Mouse (Mus musculus) liver (tissue): ENCODE results near the gene Ubxn11.
"Not testable (repeated sequence)": the region's sequence is repeated elsewhere in the genome, so short reads cannot be mapped to it uniquely, and the experiment has no call there.

Experiments used
- DNase-seq: peaks from one replicate; pipeline ENCODE4 v3.0.0-alpha.2; 2020; ENCODE audit warnings: mixed read lengths

Gene Ubxn11

GRCm38 (mm10) chr4:134119644-134120043 lies 17.3 kb downstream of the Ubxn11 start:
- DNase-seq = peak; percentile 67

DNA sequence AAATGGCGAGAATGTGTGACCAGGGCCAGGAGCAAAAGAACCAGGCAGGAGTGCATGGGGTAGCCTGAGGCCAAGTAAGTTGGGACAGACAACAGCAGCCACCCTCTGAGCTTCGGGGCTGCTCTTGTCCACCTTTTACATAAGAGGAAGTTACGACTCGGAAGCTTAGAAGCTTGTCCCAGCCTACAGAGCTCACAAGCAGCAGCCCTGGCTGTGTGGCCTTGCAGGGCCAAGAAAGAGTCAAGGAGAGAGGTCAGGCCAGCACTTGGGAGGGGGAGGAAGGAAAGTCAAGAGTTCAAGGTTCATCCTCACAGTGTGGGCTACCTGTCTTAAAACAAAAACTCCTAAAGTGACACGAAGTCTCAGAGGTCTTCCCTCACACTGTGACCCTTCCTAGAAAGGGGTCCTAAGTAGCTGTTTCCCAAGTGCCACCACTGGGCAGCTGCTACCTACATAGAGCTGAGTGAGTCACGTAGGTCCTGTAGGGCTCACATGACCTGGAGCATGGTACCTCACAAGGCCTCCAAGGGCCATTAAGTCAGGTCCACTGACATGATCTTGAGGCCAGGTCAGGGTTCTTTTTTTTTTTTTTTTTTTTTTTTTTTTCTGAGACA lies 17.9 kb downstream of the Ubxn11 start:
- DNase-seq = no peak

DNA sequence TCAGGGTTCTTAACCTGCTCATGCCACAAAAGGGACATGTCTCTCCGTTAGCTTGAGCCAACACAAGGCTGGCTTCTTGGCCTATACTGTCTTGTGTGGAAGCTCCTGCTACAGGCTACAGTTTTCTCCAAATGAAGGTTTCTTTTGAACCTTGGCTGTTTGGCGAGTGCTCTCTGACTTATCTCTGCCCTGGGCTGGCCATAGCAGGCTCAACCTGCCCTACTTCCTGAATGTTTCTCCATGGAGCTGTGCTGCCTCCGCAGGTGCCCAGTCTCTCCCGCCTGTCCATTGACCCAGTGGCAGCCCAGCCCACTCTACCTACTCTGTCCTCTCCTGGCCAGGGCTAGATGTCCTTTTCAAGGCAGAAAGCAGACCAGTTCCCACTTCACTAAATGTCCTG lies 18.5 kb downstream of the Ubxn11 start:
- DNase-seq = no peak

GRCm38 (mm10) chr4:134121571-134121970 lies 19.2 kb downstream of the Ubxn11 start:
- no peak for DNase-seq

- no peak for DNase-seq
These were observed 19.9 kb downstream of the Ubxn11 start for GRCm38 (mm10) chr4:134122281-134122680.

DNA sequence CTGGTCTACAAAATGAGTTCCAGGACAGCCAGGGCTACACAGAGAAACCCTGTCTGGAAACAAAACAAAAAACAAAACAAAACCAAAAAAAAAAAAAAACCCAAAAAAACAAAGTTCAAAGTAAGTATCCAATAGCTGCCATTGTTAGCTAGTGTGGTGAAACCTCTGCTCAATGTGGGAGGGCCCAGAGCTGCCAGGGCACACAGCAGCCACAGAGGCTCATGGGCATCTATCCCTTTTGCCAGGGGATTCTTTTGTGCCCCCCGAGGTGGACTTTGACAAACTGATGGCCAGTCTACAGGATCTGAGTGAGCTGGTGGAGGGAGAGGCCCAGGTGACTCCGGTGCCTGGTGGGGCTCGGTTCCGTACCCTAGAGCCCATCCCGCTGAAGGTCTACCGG lies 20.8 kb downstream of the Ubxn11 start:
- DNase-seq = no peak

- DNase-seq = peak; percentile 50
These were observed 21.5 kb downstream of the Ubxn11 start for GRCm38 (mm10) chr4:134123680-134124551.

GRCm38 (mm10) chr4:134125383-134126060 lies 23.2 kb downstream of the Ubxn11 start:
- no peak for DNase-seq

GRCm38 (mm10) chr4:134126300-134127120 lies 24.1 kb downstream of the Ubxn11 start:
- no peak for DNase-seq

- DNase-seq = no peak
These were observed 24.7 kb downstream of the Ubxn11 start for GRCm38 (mm10) chr4:134127121-134127455.

GRCm38 (mm10) chr4:134127793-134128192 lies 25.4 kb downstream of the Ubxn11 start:
- no peak for DNase-seq

DNA sequence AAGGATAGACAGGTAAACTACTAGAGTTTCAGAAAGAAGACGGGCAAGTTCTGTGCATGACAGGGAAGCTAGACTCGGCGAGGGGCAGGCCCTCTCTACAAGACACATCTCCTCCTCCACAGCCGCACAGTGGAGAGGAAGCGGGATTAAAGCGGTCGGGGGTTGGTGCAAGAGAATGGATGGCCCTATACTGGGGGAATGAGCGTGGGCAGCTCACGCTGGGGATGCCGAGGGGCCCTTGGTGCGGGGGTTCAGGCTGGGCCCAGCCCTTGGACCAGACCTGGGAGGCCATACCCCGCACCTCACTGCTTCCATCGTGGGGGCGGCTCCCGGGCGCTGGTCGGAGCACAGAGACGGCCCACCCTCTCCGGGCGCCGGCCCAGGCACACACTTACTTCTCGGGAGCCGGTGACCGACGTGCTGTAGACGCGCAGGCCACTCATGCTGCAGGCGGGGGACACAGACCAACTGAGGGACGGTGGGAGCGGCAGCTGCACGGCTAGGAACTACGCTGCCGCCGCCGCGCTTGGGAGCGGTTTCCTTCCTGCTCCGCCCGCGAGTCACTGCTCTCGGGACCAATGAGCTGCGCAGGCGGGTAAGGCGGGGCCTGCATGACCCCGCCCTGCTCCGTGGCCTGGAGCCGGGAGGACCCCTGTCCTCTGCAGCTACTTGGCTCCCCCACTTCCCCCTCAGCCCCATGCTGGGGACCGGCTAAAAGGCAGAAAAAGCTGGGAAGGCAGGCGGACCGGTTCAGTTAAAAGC lies 26.0 kb downstream of the Ubxn11 start, which contains the start of gene Sh3bgrl3:
Sh3bgrl3 (minus strand) TSS at position 569 of the 762 bp plus-strand sequence.
- DNase-seq = peak; percentile 90

GRCm38 (mm10) chr4:134128983-134129362 lies 26.6 kb downstream of the Ubxn11 start:
- peak; percentile 58 for DNase-seq

DNA sequence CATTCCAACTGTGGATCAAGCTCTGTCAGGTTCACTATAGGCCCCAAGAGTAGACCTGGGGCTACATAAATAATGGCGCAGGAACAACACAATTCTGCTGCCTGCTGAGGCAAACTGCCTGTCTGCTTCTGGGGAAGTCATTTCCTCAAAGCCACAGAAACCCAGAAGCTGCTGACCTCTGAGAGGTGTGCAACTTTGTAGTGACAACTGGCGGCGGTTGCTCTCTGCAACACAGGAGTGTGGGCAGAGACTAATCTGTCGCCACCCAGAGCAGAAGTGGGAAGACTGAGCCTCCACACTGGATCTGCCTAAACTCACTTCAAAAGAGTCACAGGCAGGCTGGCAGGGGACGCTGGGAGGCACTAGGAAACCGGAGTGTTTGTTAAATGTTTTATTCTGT lies 27.1 kb downstream of the Ubxn11 start:
- peak; percentile 36 for DNase-seq

GRCm38 (mm10) chr4:134132117-134132516 lies 29.7 kb downstream of the Ubxn11 start:
- no peak for DNase-seq

DNA sequence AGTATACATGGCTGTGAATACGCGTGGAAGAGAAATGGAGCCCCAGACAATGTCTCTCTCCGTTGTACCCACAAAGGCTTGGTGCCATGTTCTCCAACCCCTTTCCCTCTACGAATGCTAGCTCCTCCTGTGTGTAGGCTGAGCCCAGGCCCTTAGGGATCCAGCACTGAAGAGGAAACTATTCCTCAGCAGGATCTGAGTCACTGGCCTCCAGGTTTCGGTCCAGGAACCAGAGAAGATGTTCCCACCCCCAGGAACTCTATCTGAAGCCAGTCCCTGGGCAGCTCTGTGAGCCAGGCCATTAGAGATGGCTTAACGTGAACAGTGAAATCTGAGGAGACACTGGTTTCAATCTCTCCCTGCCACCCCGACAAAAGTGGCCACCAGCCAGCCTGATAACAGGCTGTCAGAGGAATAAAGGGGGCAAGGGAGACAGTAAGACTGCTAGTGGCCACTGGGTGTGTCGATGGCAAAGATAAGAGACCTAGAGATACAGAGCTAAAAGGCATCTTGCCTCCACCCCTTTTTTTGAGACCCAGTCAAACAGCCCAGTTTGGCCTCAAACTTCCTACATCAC lies 30.2 kb downstream of the Ubxn11 start:
- DNase-seq = no peak

DNA sequence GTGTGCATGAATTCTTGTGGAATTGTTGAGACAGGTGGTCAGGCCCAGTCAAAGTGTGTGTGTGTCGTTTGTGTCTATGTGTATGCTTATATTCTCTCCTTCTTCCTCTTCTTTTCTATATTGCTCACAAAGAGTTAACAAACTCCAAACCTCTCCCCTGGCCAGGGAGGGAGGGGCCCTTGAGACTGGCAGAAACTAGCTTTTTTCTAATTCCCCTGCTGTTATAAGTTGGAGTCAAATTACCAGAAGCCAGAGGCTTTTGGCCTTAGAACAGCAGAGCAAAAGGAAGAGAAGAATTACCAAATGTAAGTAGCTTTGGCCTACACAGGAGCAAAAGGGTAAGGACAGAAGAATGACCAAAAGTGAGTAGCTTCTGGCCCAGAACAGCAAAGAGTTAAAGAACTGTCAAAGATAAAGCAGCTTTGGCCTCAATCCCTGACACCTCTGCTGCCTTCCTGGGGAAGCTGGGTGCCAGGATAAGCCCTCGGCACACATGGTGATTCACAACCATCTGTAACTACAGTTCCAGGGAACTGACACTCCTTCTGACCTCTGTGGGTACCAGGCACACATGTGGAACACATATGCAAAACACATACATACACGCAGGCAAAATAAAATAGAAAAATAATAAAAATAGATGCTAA lies 34.0 kb downstream of the Ubxn11 start:
- DNase-seq = no peak

GRCm38 (mm10) chr4:134138857-134139256 lies 36.5 kb downstream of the Ubxn11 start:
- no peak for DNase-seq

DNA sequence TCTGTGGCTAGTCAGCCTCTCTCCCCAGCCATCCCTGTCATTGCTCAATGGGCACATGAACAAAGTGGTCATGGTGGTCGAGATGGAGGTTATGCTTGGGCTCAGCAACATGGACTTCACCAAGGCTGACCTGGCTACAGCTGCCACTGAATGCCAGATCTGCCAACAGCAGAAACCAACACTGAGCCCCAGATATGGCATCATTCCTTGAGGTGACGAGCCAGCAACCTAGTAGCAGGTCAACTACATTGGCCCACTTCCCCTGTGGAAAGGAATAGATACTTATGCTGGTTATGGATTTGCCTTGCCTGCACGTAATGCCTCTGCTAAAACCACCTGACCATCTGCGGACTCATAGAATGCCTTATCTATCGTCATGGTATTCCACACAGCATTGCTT lies 41.9 kb downstream of the Ubxn11 start:
- DNase-seq = not testable (repeated sequence)

DNA sequence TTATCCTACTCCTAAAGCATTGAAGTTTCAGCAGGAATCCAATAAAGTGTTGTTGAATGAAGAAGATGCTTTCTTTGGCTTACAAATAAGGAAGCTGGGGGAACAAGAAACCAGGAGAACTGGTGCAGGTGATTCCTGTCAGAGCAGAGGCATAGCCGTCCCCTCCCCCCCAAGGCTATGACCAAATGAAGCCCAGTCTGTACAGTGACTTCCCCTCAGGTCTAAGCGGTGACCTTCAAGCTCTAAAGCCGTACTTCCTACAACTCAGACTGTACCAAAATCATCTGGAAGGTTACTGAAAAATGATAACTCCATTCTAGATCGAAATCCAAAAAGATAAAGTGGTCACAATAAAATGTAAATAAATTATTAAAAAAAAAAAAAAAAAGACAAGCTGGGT lies 47.0 kb downstream of the Ubxn11 start:
- DNase-seq = no peak

DNA sequence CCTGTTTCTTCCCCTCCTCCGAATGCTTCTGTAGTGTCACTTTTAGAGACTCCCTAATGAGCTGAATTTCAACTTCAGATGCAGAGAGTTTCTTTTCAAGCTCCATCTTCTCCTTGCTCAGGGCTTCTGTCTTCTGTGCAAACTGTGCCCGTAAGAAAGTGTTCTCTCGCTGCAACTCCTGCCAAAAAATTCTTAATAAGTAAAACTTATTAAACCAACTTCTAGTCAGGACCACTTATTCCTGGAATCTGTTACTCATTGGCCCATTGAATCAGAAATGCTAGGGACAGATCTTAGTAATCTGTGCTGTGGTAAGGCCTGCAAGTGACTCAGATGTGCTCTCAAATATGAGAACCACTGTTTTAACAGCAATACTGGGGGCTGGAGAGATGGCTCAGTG lies 49.7 kb downstream of the Ubxn11 start:
- no peak for DNase-seq
